Mouse (Mus musculus) forebrain, embryonic 13.5 days (tissue): ENCODE results near the gene Vat1. TPM values are rescaled to one million over a fixed set of nuclear protein-coding genes. Genes with fewer than 3 reads are reported as not detected.
"Not testable (repeated sequence)": the region's sequence is repeated elsewhere in the genome, so short reads cannot be mapped to it uniquely, and the experiment has no call there.

ENCODE experiments used
- ATAC-seq: fragments of 200-750 bp; cut with Nextera tagmentation; 2 replicates; pipeline ENCODE4 v1.8.0; 2017
- H3K27ac ChIP-seq: fragments of 300-500 bp; sonication (generic); 2 replicates; pipeline ENCODE4 v1.5.1; 2015; ENCODE audit warnings: inconsistent platforms, mild to moderate bottlenecking, moderate library complexity
- H3K27me3 ChIP-seq: fragments of 300-500 bp; sonication (generic); 2 replicates; pipeline ENCODE4 v1.6.1; 2015; ENCODE audit warnings: mild to moderate bottlenecking, inconsistent platforms
- H3K36me3 ChIP-seq: fragments of 300-500 bp; sonication (generic); 2 replicates; pipeline ENCODE4 v1.6.1; 2015; ENCODE audit warnings: mild to moderate bottlenecking, inconsistent platforms; ENCODE audit not compliant: poor library complexity, severe bottlenecking
- H3K4me1 ChIP-seq: fragments of 300-500 bp; sonication (generic); 2 replicates; pipeline ENCODE4 v1.6.1; 2015; ENCODE audit warnings: inconsistent platforms
- H3K4me2 ChIP-seq: fragments of 300-500 bp; sonication (generic); 2 replicates; pipeline ENCODE4 v1.6.1; 2015; ENCODE audit warnings: inconsistent platforms, mild to moderate bottlenecking, moderate library complexity
- H3K4me3 ChIP-seq: fragments of 300-500 bp; sonication (generic); 2 replicates; pipeline ENCODE4 v1.5.1; 2015; ENCODE audit warnings: mild to moderate bottlenecking, inconsistent platforms
- H3K9ac ChIP-seq: fragments of 300-500 bp; sonication (generic); 2 replicates; pipeline ENCODE4 v1.6.1; 2015; ENCODE audit warnings: mild to moderate bottlenecking, inconsistent platforms
- H3K9me3 ChIP-seq: fragments of 300-500 bp; sonication (generic); replicated peaks from 2 replicates; pipeline ENCODE4 v1.6.1; 2016; ENCODE audit warnings: inconsistent platforms
- WGBS: fragments of 180-500 bp; shearing (Covaris S2); methylation state at CpG from one replicate; pipeline ENCODE4 v1.1.7; 2015; 5-methylcytosine and 5-hydroxymethylcytosine counted together
- polyA plus RNA-seq: library from polyadenylated mRNA; unstranded; fragments of >200 nt; fragmentation: Nextera tagmentation; extraction: Ambion mirVana; gene quantifications from 2 replicates; pipeline ENCODE4 v1.2.1, GENCODE M21; 2015

The Vat1 gene
- polyA plus RNA-seq, 1 experiment from 2014 or later: 67.0 TPM

- not testable (repeated sequence) for H3K27ac ChIP-seq, ATAC-seq
- H3K4me1 ChIP-seq: peaks cover 57% of the 10 kb centered on the region
Observed at GRCm38 (mm10) chr11:101476361-101476760, 10.3 kb upstream of the Vat1 start.

GRCm38 (mm10) chr11:101474298-101474697 is 8.3 kb upstream of the Vat1 start:
- H3K4me3 ChIP-seq: no peak overlapping the region
- no peaks in the 10 kb centered on the region for H3K27me3 ChIP-seq
- no peak overlapping the region for H3K9ac ChIP-seq
- WGBS: 65% methylated on average over 5 of the region's 5 CpGs
- peaks cover 11% of the 10 kb centered on the region for H3K36me3 ChIP-seq
- peak overlapping the region; percentile 10; the same call in 1 of the 2 replicates for H3K27ac ChIP-seq
- ATAC-seq: no peak
- peaks cover 66% of the 10 kb centered on the region for H3K4me1 ChIP-seq
- no peak overlapping the region for H3K4me2 ChIP-seq
- H3K9me3 ChIP-seq: no peaks in the 10 kb centered on the region

More at GRCm38 (mm10) chr11:101476361-101476760, 10.3 kb upstream of the Vat1 start:
- not testable (repeated sequence) for H3K9me3 ChIP-seq, H3K36me3 ChIP-seq, H3K9ac ChIP-seq, H3K4me2 ChIP-seq, H3K4me3 ChIP-seq, H3K27me3 ChIP-seq
- 79% methylated on average over 4 of the region's 4 CpGs for WGBS

- Histone ChIP-seq H3K36me3 (peaks cover 11% of the 10 kb centered on the region), H3K4me1 (peaks cover 64% of the 10 kb centered on the region)
- not testable (repeated sequence) for H3K27ac ChIP-seq, H3K4me2 ChIP-seq, H3K27me3 ChIP-seq, H3K9ac ChIP-seq, H3K9me3 ChIP-seq, H3K4me3 ChIP-seq, ATAC-seq
- WGBS: 88% methylated on average over 1 of the region's 1 CpGs
Observed at GRCm38 (mm10) chr11:101473686-101474085, 7.7 kb upstream of the Vat1 start.

DNA sequence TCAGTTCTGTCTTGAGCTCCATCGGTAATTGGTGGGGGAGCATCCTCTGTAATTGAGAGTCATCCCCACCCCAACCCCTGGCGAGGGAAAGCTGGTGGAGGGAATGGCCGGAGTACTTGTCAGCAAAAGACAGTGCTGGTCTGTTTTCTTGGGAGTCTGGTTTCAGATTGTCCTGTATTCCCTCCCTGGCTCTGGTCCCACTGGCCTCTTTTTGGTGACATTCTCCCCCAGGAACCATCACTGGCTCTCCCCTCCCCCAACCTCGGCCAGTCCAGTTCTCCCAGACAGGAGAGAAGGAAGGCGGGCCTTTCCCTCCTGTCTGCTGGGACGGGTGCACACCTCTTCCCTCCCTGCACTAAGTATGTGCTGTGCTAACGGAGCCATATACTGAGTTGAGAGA is 6.3 kb upstream of the Vat1 start:
- peak overlapping the region; percentile 25 for H3K27ac ChIP-seq
- H3K36me3 ChIP-seq: peaks cover 11% of the 10 kb centered on the region
- H3K9me3 ChIP-seq: no peaks in the 10 kb centered on the region
- 62% methylated on average over 7 of the region's 7 CpGs for WGBS
- H3K4me1 ChIP-seq: peaks cover 58% of the 10 kb centered on the region
- H3K4me2 ChIP-seq: 0 out of 2 replicates have a peak overlapping the region, but pooled peaks have one; percentile 5
- H3K9ac ChIP-seq: no peak overlapping the region
- no peak for ATAC-seq
- no peaks in the 10 kb centered on the region for H3K27me3 ChIP-seq
- no peak overlapping the region for H3K4me3 ChIP-seq

DNA sequence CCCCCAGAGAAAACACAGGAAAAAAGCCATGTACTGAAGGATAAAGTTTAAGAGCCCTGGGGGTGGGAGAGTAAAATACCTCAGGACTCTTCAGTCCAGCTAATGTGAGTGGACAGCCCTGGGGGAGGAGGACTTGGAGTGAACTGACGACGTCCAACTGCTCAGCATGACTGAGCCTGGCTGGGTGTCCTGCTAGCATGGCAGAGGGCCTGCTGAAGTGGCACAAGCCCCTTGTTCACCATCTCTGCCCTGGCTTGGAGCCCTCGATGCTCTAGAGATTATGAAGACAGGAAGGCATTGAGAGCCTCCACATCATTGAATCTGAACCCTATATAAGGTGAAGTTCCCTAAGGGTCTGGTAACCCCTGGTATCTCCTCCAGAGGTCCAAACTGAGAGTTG is 5.9 kb upstream of the Vat1 start:
- Histone ChIP-seq H3K9me3 (no peaks in the 10 kb centered on the region), H3K27me3 (no peaks in the 10 kb centered on the region), H3K4me2 (0 out of 2 replicates have a peak overlapping the region, but pooled peaks have one; percentile 5), H3K4me3 (peak overlapping the region; percentile 2; the same call in 1 of the 2 replicates), H3K4me1 (peaks cover 58% of the 10 kb centered on the region), H3K36me3 (peaks cover 11% of the 10 kb centered on the region), H3K27ac (peak overlapping the region; percentile 25; the same call in 1 of the 2 replicates), H3K9ac (no peak overlapping the region)
- 67% methylated on average over 3 of the region's 3 CpGs for WGBS
- no peak for ATAC-seq

- peak overlapping the region; percentile 54 for H3K9ac ChIP-seq
Observed at GRCm38 (mm10) chr11:101470206-101470605, 4.2 kb upstream of the Vat1 start.

DNA sequence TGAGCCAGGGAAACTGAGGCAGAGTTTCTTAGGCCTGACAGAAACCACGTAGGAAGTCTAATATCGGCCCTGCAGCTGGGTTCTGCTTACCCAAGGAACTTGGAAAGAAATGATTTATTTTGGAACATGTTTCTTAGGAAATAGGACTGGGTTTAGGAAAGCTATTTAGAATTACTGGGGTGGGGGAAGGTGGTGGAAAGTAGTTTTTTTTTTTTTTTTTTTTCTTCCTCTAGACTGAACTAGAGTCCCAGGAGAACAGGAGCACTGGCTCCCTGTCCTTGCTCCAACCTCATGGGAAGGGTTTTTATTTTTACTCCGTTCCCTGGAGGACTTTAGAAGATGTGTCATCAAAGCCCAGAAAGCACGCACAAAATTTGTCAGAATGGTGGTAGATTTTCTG is 3.1 kb upstream of the Vat1 start:
- Histone ChIP-seq H3K27ac (no peak overlapping the region), H3K4me1 (peaks cover 65% of the 10 kb centered on the region), H3K36me3 (peaks cover 11% of the 10 kb centered on the region), H3K9me3 (no peaks in the 10 kb centered on the region), H3K4me2 (peak overlapping the region; percentile 85), H3K27me3 (no peaks in the 10 kb centered on the region), H3K4me3 (peak overlapping the region; percentile 78), H3K9ac (peak overlapping the region; percentile 88)
- ATAC-seq: no peak
- WGBS: 68% methylated on average over 4 of the region's 4 CpGs

More at GRCm38 (mm10) chr11:101470206-101470605, 4.2 kb upstream of the Vat1 start:
- Histone ChIP-seq H3K4me2 (peak overlapping the region; percentile 85), H3K9me3 (no peaks in the 10 kb centered on the region), H3K27ac (no peak overlapping the region; the same call in 1 of the 2 replicates), H3K4me3 (peak overlapping the region; percentile 78), H3K27me3 (no peaks in the 10 kb centered on the region), H3K4me1 (peaks cover 66% of the 10 kb centered on the region), H3K36me3 (peaks cover 11% of the 10 kb centered on the region)
- ATAC-seq: no peak
- 11% methylated on average over 7 of the region's 7 CpGs for WGBS

- 4% methylated on average over 13 of the region's 13 CpGs for WGBS
Observed at GRCm38 (mm10) chr11:101468731-101469130, 2.7 kb upstream of the Vat1 start.

DNA sequence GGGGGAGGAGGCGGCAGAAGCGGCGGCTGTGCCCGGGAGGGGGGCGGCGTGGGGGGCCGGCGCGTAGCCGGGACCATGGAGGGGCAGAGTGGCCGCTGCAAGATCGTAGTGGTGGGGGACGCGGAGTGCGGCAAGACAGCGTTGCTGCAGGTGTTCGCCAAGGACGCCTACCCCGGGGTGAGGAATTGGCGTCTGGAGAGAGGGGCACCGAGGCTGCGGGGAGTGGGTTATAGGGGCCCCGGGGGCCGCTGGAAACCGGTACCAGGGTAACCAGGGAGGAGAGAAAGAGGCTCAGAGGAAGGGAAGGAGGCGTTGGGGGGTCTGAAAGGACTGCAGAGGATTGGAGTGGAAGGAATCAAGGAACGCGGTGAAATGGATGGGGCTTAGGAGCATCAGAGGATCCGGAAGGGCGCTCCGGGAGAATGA is 2.2 kb upstream of the Vat1 start:
- Histone ChIP-seq H3K27me3 (no peaks in the 10 kb centered on the region), H3K4me1 (peaks cover 71% of the 10 kb centered on the region), H3K9ac (peak overlapping the region; percentile 88), H3K36me3 (peaks cover 11% of the 10 kb centered on the region), H3K9me3 (no peaks in the 10 kb centered on the region), H3K27ac (peak overlapping the region; percentile 85), H3K4me3 (peak overlapping the region; percentile 78), H3K4me2 (peak overlapping the region; percentile 85)
- ATAC-seq: peak; percentile 11
- WGBS: 0% methylated on average over 29 of the region's 31 CpGs

More at GRCm38 (mm10) chr11:101468731-101469130, 2.7 kb upstream of the Vat1 start:
- no peak for ATAC-seq
- H3K27me3 ChIP-seq: no peaks in the 10 kb centered on the region
- H3K4me1 ChIP-seq: peaks cover 68% of the 10 kb centered on the region
- H3K36me3 ChIP-seq: peaks cover 11% of the 10 kb centered on the region
- H3K27ac ChIP-seq: peak overlapping the region; percentile 85
- H3K4me3 ChIP-seq: peak overlapping the region; percentile 78
- H3K4me2 ChIP-seq: peak overlapping the region; percentile 85
- H3K9me3 ChIP-seq: no peaks in the 10 kb centered on the region
- H3K9ac ChIP-seq: peak overlapping the region; percentile 88

DNA sequence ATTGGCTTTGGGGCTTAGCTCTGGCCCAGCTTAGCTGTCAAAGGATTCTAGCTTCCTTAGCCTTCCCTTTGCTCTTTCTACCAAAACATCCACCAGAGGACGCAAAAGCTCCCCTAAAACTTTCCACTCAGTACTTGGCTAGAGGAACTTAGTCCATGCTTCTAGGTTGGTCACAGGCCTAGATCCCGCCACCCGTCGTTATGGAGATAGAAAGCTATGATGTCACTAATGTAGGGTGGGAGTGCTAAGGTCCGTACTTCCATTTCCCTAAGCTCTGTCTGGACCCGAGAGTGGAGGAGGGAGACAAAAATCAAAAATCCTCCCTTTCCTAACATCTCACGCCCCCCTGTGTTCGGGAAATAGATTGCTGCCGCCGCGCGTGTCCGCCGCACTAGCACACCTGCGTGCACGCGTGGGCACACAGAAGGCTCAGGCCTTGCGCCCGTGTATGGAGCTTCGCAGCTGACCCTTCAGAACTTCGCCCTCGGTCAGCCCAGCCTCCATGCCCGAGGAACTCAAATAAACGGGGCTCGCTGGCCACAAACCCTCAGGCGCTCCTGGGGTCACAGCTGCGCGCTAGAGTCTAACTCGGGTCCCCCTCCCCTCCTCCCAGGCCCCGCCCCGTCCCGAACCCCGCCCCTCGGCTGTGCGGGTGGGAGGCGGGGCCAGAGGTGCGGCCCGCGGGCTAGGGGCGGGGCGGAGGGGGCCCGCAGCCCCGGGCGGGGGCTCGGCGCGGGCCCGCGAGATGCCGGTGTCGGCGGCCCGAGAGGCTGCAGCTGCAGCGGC is 1.6 kb upstream of the Vat1 start:
- peak; percentile 54 for ATAC-seq
- no peaks in the 10 kb centered on the region for H3K9me3 ChIP-seq
- 1% methylated on average over 51 of the region's 54 CpGs for WGBS

DNA sequence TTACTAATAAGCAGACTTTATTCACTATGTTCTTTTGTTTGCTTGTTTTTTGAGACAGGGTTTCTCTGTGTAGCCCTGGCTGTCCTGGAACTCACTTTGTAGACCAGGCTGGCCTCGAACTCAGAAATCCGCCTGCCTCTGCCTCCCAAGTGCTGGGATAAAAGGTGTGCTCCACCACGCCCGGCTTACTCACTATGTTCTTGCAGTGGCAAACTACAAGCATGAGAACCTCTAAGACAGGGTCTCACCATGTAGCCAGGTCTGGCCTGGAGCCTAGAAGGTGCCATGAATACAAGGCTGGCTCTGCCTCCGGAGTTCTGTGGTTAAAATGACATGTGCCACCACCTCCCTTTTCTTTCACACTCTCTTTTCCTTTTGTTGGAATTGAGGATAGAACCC is 521 bp upstream of the Vat1 start:
- H3K27me3 ChIP-seq, H3K27ac ChIP-seq, H3K9ac ChIP-seq, ATAC-seq, H3K9me3 ChIP-seq: not testable (repeated sequence)
- H3K36me3 ChIP-seq: peaks cover 27% of the 10 kb centered on the region
- H3K4me3 ChIP-seq: peak overlapping the region; percentile 88
- H3K4me2 ChIP-seq: peak overlapping the region; percentile 76
- WGBS: 64% methylated on average over 5 of the region's 5 CpGs
- H3K4me1 ChIP-seq: peaks cover 68% of the 10 kb centered on the region

More for the DNA sequence above, 1.6 kb upstream of the Vat1 start:
- Histone ChIP-seq H3K36me3 (peaks cover 16% of the 10 kb centered on the region), H3K27ac (peak overlapping the region; percentile 85), H3K4me2 (peak overlapping the region; percentile 85), H3K9ac (peak overlapping the region; percentile 88), H3K4me1 (peaks cover 71% of the 10 kb centered on the region), H3K4me3 (peak overlapping the region; percentile 78), H3K27me3 (no peaks in the 10 kb centered on the region)

GRCm38 (mm10) chr11:101465101-101465868 is 745 bp downstream of the Vat1 start:
- under 1% methylated on average over 51 of the region's 51 CpGs for WGBS
- Histone ChIP-seq H3K27me3 (no peaks in the 10 kb centered on the region), H3K9ac (peak overlapping the region; percentile 75), H3K4me3 (peak overlapping the region; percentile 88), H3K4me2 (peak overlapping the region; percentile 76), H3K27ac (peak overlapping the region; percentile 77), H3K4me1 (peaks cover 55% of the 10 kb centered on the region), H3K9me3 (no peaks in the 10 kb centered on the region), H3K36me3 (peaks cover 28% of the 10 kb centered on the region)
- peak; percentile 48 for ATAC-seq
